10 mouse cellular contexts compared by ENCODE assay signal in genomic region chr10:62252496-62253235, GRCm38 (mm10). TPM values are rescaled to one million over a fixed set of nuclear protein-coding genes. Genes with fewer than 3 reads are reported as not detected.
"Had no signal": no experiment of that assay in that cellular context is flagged by ENCODE, and none has a peak within 500 bp of the region (broad histone marks: within the 10 kb centered on the region; RNA-seq: fewer than 3 reads in every experiment).

No protein-coding gene starts in this region.

- DNase-seq: kidney, adult 9 months; kidney, postnatal 36 days; layer of hippocampus, adult 9-11 months; layer of hippocampus, postnatal 36 days; liver; liver, embryonic 13.5 days; liver, postnatal 0 days; midbrain, embryonic 14.5 days; retina, postnatal 1 day; right cerebral cortex, postnatal 14 days had no signal

RNA-seq across cellular contexts. Expression of gene Tacr2, which starts 0.4 kb away (rescaled TPM):
- total RNA-seq: layer of hippocampus, postnatal 36 days had no signal
